Mouse (Mus musculus): ENCODE measurements around the gene Ep300.

Gene Ep300

GRCm38 (mm10) chr15:81584913-81585745, at the start of gene Ep300:
TSS of gene Ep300 (plus strand) at chr15:81585351.
- DNase-seq: peak; percentile 95 to 96

- no peak for DNase-seq
Observed at GRCm38 (mm10) chr15:81535881-81536351, 49.2 kb upstream of the Ep300 start.

GRCm38 (mm10) chr15:81538149-81538548, 47.0 kb upstream of the Ep300 start:
- DNase-seq: no peak

- DNase-seq: no peak
Observed at GRCm38 (mm10) chr15:81539560-81539959, 45.6 kb upstream of the Ep300 start.

- DNase-seq: no peak
Observed at GRCm38 (mm10) chr15:81544916-81545315, 40.2 kb upstream of the Ep300 start.

- DNase-seq: no peak
Observed at GRCm38 (mm10) chr15:81545387-81546176, 39.6 kb upstream of the Ep300 start.

GRCm38 (mm10) chr15:81553455-81553854, 31.7 kb upstream of the Ep300 start:
- no peak for DNase-seq

GRCm38 (mm10) chr15:81554558-81555297, 30.4 kb upstream of the Ep300 start:
- DNase-seq: peak; percentile 61

- no peak for DNase-seq
Observed at GRCm38 (mm10) chr15:81555986-81556385, 29.2 kb upstream of the Ep300 start.

- DNase-seq: peak in 1 of 2 experiments; percentile 11
Observed at GRCm38 (mm10) chr15:81561501-81561900, 23.6 kb upstream of the Ep300 start.

GRCm38 (mm10) chr15:81561996-81562395, 23.2 kb upstream of the Ep300 start:
- no peak for DNase-seq

- DNase-seq: peak; percentile 85 to 89
Observed at GRCm38 (mm10) chr15:81562491-81563488, 22.4 kb upstream of the Ep300 start.

- no peak for DNase-seq
Observed at GRCm38 (mm10) chr15:81568093-81568492, 17.1 kb upstream of the Ep300 start.

GRCm38 (mm10) chr15:81568592-81568991, 16.6 kb upstream of the Ep300 start:
- no peak for DNase-seq

GRCm38 (mm10) chr15:81576961-81577360, 8.2 kb upstream of the Ep300 start:
- no peak for DNase-seq

- DNase-seq: no peak
Observed at GRCm38 (mm10) chr15:81577743-81578165, 7.4 kb upstream of the Ep300 start.

GRCm38 (mm10) chr15:81584466-81584865, 685 bp upstream of the Ep300 start:
- no peak for DNase-seq

- peak; percentile 81 to 83 for DNase-seq
Observed at GRCm38 (mm10) chr15:81585746-81586461, 753 bp downstream of the Ep300 start.

- DNase-seq: no peak
Observed at GRCm38 (mm10) chr15:81586466-81586865, 1.3 kb downstream of the Ep300 start.

- no peak for DNase-seq
Observed at GRCm38 (mm10) chr15:81587686-81588085, 2.5 kb downstream of the Ep300 start.

- no peak for DNase-seq
Observed at GRCm38 (mm10) chr15:81594146-81594696, 9.1 kb downstream of the Ep300 start.
